Mouse (Mus musculus): ENCODE results near the gene Klc1.

Klc1 gene

GRCm38 (mm10) chr12:111813766-111814617 lies 55.3 kb downstream of the Klc1 start, which contains the start of the genes Xrcc3 and Zfyve21:
Xrcc3 (minus strand) TSS chr12:111813873.
Zfyve21 (plus strand) TSS chr12:111814170.
- peak; percentile 82 to 98 for DNase-seq (ENCODE audit: low spot score in 2 of 2)

GRCm38 (mm10) chr12:111814769-111815762 lies 56.4 kb downstream of the Klc1 start:
- DNase-seq (ENCODE audit: low spot score in 2 of 2) = no peak

GRCm38 (mm10) chr12:111816528-111816927 lies 57.9 kb downstream of the Klc1 start:
- peak in 1 of 2 experiments; percentile 58 for DNase-seq (ENCODE audit: low spot score in 2 of 2)

- DNase-seq (ENCODE audit: low spot score in 2 of 2) = no peak
Measured at GRCm38 (mm10) chr12:111816967-111817366, 58.3 kb downstream of the Klc1 start.

- no peak for DNase-seq (ENCODE audit: low spot score in 2 of 2)
Measured at GRCm38 (mm10) chr12:111817991-111818390, 59.3 kb downstream of the Klc1 start.

GRCm38 (mm10) chr12:111819936-111820335 lies 61.3 kb downstream of the Klc1 start:
- no peak for DNase-seq (ENCODE audit: low spot score in 2 of 2)

- DNase-seq (ENCODE audit: low spot score in 2 of 2) = no peak
Measured at GRCm38 (mm10) chr12:111820708-111821107, 62.1 kb downstream of the Klc1 start.

GRCm38 (mm10) chr12:111821931-111822330 lies 63.3 kb downstream of the Klc1 start:
- no peak for DNase-seq (ENCODE audit: low spot score in 2 of 2)

GRCm38 (mm10) chr12:111827556-111827955 lies 68.9 kb downstream of the Klc1 start:
- no peak for DNase-seq (ENCODE audit: low spot score in 2 of 2)

- DNase-seq (ENCODE audit: low spot score in 2 of 2) = no peak
Measured at GRCm38 (mm10) chr12:111829447-111829846, 70.8 kb downstream of the Klc1 start.

GRCm38 (mm10) chr12:111829954-111830353 lies 71.3 kb downstream of the Klc1 start:
- DNase-seq (ENCODE audit: low spot score in 2 of 2) = no peak

GRCm38 (mm10) chr12:111830375-111830774 lies 71.7 kb downstream of the Klc1 start:
- no peak for DNase-seq (ENCODE audit: low spot score in 2 of 2)

- no peak for DNase-seq (ENCODE audit: low spot score in 2 of 2)
Measured at GRCm38 (mm10) chr12:111832643-111833042, 74.0 kb downstream of the Klc1 start.

GRCm38 (mm10) chr12:111833457-111833856 lies 74.8 kb downstream of the Klc1 start:
- no peak for DNase-seq (ENCODE audit: low spot score in 2 of 2)

- DNase-seq (ENCODE audit: low spot score in 2 of 2) = no peak
Measured at GRCm38 (mm10) chr12:111842565-111843433, 84.2 kb downstream of the Klc1 start.

GRCm38 (mm10) chr12:111843470-111843869 lies 84.8 kb downstream of the Klc1 start:
- DNase-seq (ENCODE audit: low spot score in 2 of 2) = no peak

GRCm38 (mm10) chr12:111845953-111846352 lies 87.3 kb downstream of the Klc1 start:
- no peak for DNase-seq (ENCODE audit: low spot score in 2 of 2)

- no peak for DNase-seq (ENCODE audit: low spot score in 2 of 2)
Measured at GRCm38 (mm10) chr12:111846815-111847214, 88.2 kb downstream of the Klc1 start.

GRCm38 (mm10) chr12:111848300-111848798 lies 89.7 kb downstream of the Klc1 start:
- no peak for DNase-seq (ENCODE audit: low spot score in 2 of 2)

- DNase-seq (ENCODE audit: low spot score in 2 of 2) = no peak
Measured at GRCm38 (mm10) chr12:111851235-111851634, 92.6 kb downstream of the Klc1 start.

GRCm38 (mm10) chr12:111851745-111852144 lies 93.1 kb downstream of the Klc1 start:
- no peak for DNase-seq (ENCODE audit: low spot score in 2 of 2)

Measured in urinary bladder, adult 18-20 months (tissue).